Mouse (Mus musculus): ENCODE data around the gene Abl2. TPM values are rescaled to one million over a fixed set of nuclear protein-coding genes. Genes with fewer than 3 reads are reported as not detected.

The Abl2 gene
- polyA plus RNA-seq, 2 experiments, result 1.2 to 1.6 TPM

- ATAC-seq (ENCODE audit: insufficient read depth), result no peak
- WGBS (ENCODE audit: insufficient replicate concordance), result 36% methylated on average over 4 of the region's 4 CpGs
- H3K36me3 ChIP-seq (replicated peaks; ENCODE audit: control insufficient read depth, insufficient read depth, low read depth), result no peaks in the 10 kb centered on the region
These were observed 18.6 kb upstream of the Abl2 start for GRCm38 (mm10) chr1:156539787-156540560.

GRCm38 (mm10) chr1:156543999-156544398, 14.6 kb upstream of the Abl2 start:
- 15% methylated on average over 12 of the region's 12 CpGs for whole genome bisulfite sequencing (ENCODE audit: insufficient replicate concordance)
- Histone ChIP-seq H3K27ac (no peak overlapping the region), H3K4me2 (ENCODE audit: low read depth) (no peak overlapping the region), H3K27me3 (ENCODE audit: control insufficient read depth, insufficient read depth, low read length) (no peaks in the 10 kb centered on the region), H3K4me3 (ENCODE audit: insufficient read depth in 1 of 2, low read depth in 2 of 2, low read length in 2 of 2) (no peak overlapping the region), H3K36me3 (replicated peaks; ENCODE audit: control insufficient read depth, insufficient read depth, low read depth) (no peaks in the 10 kb centered on the region), H3K4me1 (replicated peaks; ENCODE audit: control insufficient read depth in 2 of 2, insufficient read depth in 2 of 2, low read length in 1 of 2) (no peaks in the 10 kb centered on the region; a peak in 1 of 4 replicates), H3K9me3 (ENCODE audit: control insufficient read depth, low read length) (no peaks in the 10 kb centered on the region), H3K9ac (replicated peaks) (no peak overlapping the region)
- DNase-seq (ENCODE audit: low read depth in 3 of 3, low spot score in 3 of 3) (no peak), ATAC-seq (ENCODE audit: insufficient read depth) (no peak)
- TF ChIP-seq CTCF (IDR thresholded peaks at IDR 0.05; ENCODE audit: low read depth) (no peak), EP300 (IDR thresholded peaks at IDR 0.05; ENCODE audit: low read depth) (no peak)

More at GRCm38 (mm10) chr1:156539787-156540560, 18.6 kb upstream of the Abl2 start:
- no peak for DNase-seq (ENCODE audit: low read depth in 3 of 3, low spot score in 3 of 3)
- TF ChIP-seq CTCF (IDR thresholded peaks at IDR 0.05; ENCODE audit: low read depth) (peak; percentile 31; the same call in 1 of the 2 replicates), EP300 (IDR thresholded peaks at IDR 0.05; ENCODE audit: low read depth) (no peak)
- no peaks in the 10 kb centered on the region; a peak in 1 of 4 replicates for H3K4me1 ChIP-seq (replicated peaks; ENCODE audit: control insufficient read depth in 2 of 2, insufficient read depth in 2 of 2, low read length in 1 of 2)
- no peak overlapping the region for H3K4me2 ChIP-seq (ENCODE audit: low read depth)
- no peak overlapping the region for H3K27ac ChIP-seq
- H3K4me3 ChIP-seq (ENCODE audit: insufficient read depth in 1 of 2, low read depth in 2 of 2, low read length in 2 of 2), result no peak overlapping the region
- no peaks in the 10 kb centered on the region for H3K27me3 ChIP-seq (ENCODE audit: control insufficient read depth, insufficient read depth, low read length)
- no peaks in the 10 kb centered on the region for H3K9me3 ChIP-seq (ENCODE audit: control insufficient read depth, low read length)
- no peak overlapping the region for H3K9ac ChIP-seq (replicated peaks)

- no peaks in the 10 kb centered on the region for H3K36me3 ChIP-seq (replicated peaks; ENCODE audit: control insufficient read depth, insufficient read depth, low read depth)
- no peak overlapping the region for H3K27ac ChIP-seq
- under 1% methylated on average over 62 of the region's 66 CpGs for WGBS (ENCODE audit: insufficient replicate concordance)
- peak overlapping the region; percentile 86 for H3K4me3 ChIP-seq (ENCODE audit: insufficient read depth in 1 of 2, low read depth in 2 of 2, low read length in 2 of 2)
- peak overlapping the region; percentile 79 for H3K9ac ChIP-seq (replicated peaks)
- H3K4me1 ChIP-seq (replicated peaks; ENCODE audit: control insufficient read depth in 2 of 2, insufficient read depth in 2 of 2, low read length in 1 of 2), result peaks cover 9 to 14% of the 10 kb centered on the region in 2 experiments
- peak; percentile 69 for ATAC-seq (ENCODE audit: insufficient read depth)
- TF ChIP-seq EP300 (IDR thresholded peaks at IDR 0.05; ENCODE audit: low read depth), result no peak
- no peak for TF ChIP-seq CTCF (IDR thresholded peaks at IDR 0.05; ENCODE audit: low read depth)
- H3K27me3 ChIP-seq (ENCODE audit: control insufficient read depth, insufficient read depth, low read length), result no peaks in the 10 kb centered on the region
- H3K9me3 ChIP-seq (ENCODE audit: control insufficient read depth, low read length), result no peaks in the 10 kb centered on the region
- H3K4me2 ChIP-seq (ENCODE audit: low read depth), result peak overlapping the region; percentile 82
- DNase-seq (ENCODE audit: low read depth in 3 of 3, low spot score in 3 of 3), result peak in 1 of 3 experiments; percentile 10
These were observed 509 bp downstream of the Abl2 start for GRCm38 (mm10) chr1:156558950-156559640.

- Histone ChIP-seq H3K9ac (replicated peaks) (peak overlapping the region; percentile 79), H3K4me1 (replicated peaks; ENCODE audit: control insufficient read depth in 2 of 2, insufficient read depth in 2 of 2, low read length in 1 of 2) (peaks cover 9 to 14% of the 10 kb centered on the region in 2 experiments), H3K9me3 (ENCODE audit: control insufficient read depth, low read length) (no peaks in the 10 kb centered on the region), H3K4me2 (ENCODE audit: low read depth) (peak overlapping the region; percentile 82), H3K4me3 (ENCODE audit: insufficient read depth in 1 of 2, low read depth in 2 of 2, low read length in 2 of 2) (peak overlapping the region; percentile 86), H3K36me3 (replicated peaks; ENCODE audit: control insufficient read depth, insufficient read depth, low read depth) (no peaks in the 10 kb centered on the region), H3K27ac (no peak overlapping the region), H3K27me3 (ENCODE audit: control insufficient read depth, insufficient read depth, low read length) (no peaks in the 10 kb centered on the region)
- ATAC-seq (ENCODE audit: insufficient read depth), result no peak
- DNase-seq (ENCODE audit: low read depth in 3 of 3, low spot score in 3 of 3), result no peak
- TF ChIP-seq EP300 (IDR thresholded peaks at IDR 0.05; ENCODE audit: low read depth), result no peak
- TF ChIP-seq CTCF (IDR thresholded peaks at IDR 0.05; ENCODE audit: low read depth), result no peak
- 19% methylated on average over 8 of the region's 8 CpGs for WGBS (ENCODE audit: insufficient replicate concordance)
These were observed 1.0 kb downstream of the Abl2 start for GRCm38 (mm10) chr1:156559641-156560020.

DNA sequence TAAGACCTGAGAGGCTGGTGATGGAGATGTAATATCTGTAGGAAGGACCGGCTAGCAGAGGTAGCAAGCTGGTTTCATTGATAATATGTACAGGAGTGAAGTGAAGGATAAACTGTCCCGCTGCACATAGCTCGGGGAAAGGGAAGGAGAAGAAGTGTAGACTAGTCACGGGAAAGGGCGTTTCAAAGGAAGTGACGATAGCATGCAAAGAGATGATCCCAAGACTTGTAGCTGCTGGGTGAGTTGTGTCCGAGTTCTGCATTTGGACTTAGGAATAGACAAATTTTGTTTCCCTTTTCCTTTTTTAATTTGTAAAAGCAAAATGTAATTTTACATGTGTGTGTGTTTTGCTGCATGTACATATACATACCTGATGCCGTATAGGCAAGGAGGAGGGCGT, 1.9 kb downstream of the Abl2 start:
- no peak for DNase-seq (ENCODE audit: low read depth in 3 of 3, low spot score in 3 of 3)
- H3K9me3 ChIP-seq (ENCODE audit: control insufficient read depth, low read length), result no peaks in the 10 kb centered on the region
- TF ChIP-seq CTCF (IDR thresholded peaks at IDR 0.05; ENCODE audit: low read depth) (no peak), EP300 (IDR thresholded peaks at IDR 0.05; ENCODE audit: low read depth) (no peak)
- ATAC-seq (ENCODE audit: insufficient read depth), result no peak
- no peak overlapping the region for H3K27ac ChIP-seq
- H3K9ac ChIP-seq (replicated peaks), result no peak overlapping the region
- H3K36me3 ChIP-seq (replicated peaks; ENCODE audit: control insufficient read depth, insufficient read depth, low read depth), result no peaks in the 10 kb centered on the region
- peaks cover 9 to 14% of the 10 kb centered on the region in 2 experiments for H3K4me1 ChIP-seq (replicated peaks; ENCODE audit: control insufficient read depth in 2 of 2, insufficient read depth in 2 of 2, low read length in 1 of 2)
- H3K4me2 ChIP-seq (ENCODE audit: low read depth), result peak overlapping the region; percentile 19; the same call in 1 of the 2 replicates
- H3K4me3 ChIP-seq (ENCODE audit: insufficient read depth in 1 of 2, low read depth in 2 of 2, low read length in 2 of 2), result no peak overlapping the region
- WGBS (ENCODE audit: insufficient replicate concordance), result 62% methylated on average over 9 of the region's 9 CpGs
- no peaks in the 10 kb centered on the region for H3K27me3 ChIP-seq (ENCODE audit: control insufficient read depth, insufficient read depth, low read length)

All from liver, embryonic 14.5 days (tissue).